Mouse (Mus musculus) MEL (cell line): ENCODE measurements around the gene Pemt. TPM values are rescaled to one million over a fixed set of nuclear protein-coding genes. Genes with fewer than 3 reads are reported as not detected.

ENCODE experiments used
- DNase-seq: peaks from one replicate; pipeline ENCODE4 v3.0.0; 2011; ENCODE audit warnings: low read depth, low spot score
- H3K27ac ChIP-seq: 2 replicates; pipeline ENCODE4 v1.5.1; 2012; ENCODE audit warnings: low read depth, mild to moderate bottlenecking, control low read depth, low read length, moderate library complexity; ENCODE audit not compliant: control insufficient read depth
- H3K27me3 ChIP-seq, 2 experiments: fragments of 150-350 bp in 1 of 2; sonication (generic) in 1 of 2; 2 replicates each; pipeline ENCODE4 v1.6.1; 2012; ENCODE audit warnings: low read length in 2 of 2, mild to moderate bottlenecking in 2 of 2, improper control_type of control experiment in 1 of 2, moderate library complexity in 1 of 2; ENCODE audit not compliant: insufficient read depth in 2 of 2, control insufficient read depth in 1 of 2
- H3K36me3 ChIP-seq, 2 experiments: 2 replicates each; pipeline ENCODE4 v1.6.1; 2012 to 2014; ENCODE audit warnings: low read length in 2 of 2, improper control_type of control experiment in 1 of 2, inconsistent platforms in 1 of 2, mild to moderate bottlenecking in 1 of 2; ENCODE audit not compliant: insufficient read depth in 2 of 2, control insufficient read depth in 1 of 2
- H3K4me1 ChIP-seq, 2 experiments: fragments of 150-350 bp in 1 of 2; sonication (generic) in 1 of 2; 2 replicates each; pipeline ENCODE4 v1.6.1; 2012; ENCODE audit warnings: low read length in 2 of 2, improper control_type of control experiment in 1 of 2, mild to moderate bottlenecking in 1 of 2; ENCODE audit not compliant: insufficient read depth in 2 of 2, control insufficient read depth in 1 of 2
- H3K4me3 ChIP-seq, 2 experiments: fragments of 150-350 bp in 1 of 2; sonication (generic) in 1 of 2; 2 replicates each; pipeline ENCODE4 v1.5.1; 2012; ENCODE audit warnings: low read depth in 2 of 2, low read length in 2 of 2, mild to moderate bottlenecking in 2 of 2, moderate library complexity in 2 of 2, control low read depth in 1 of 2, improper control_type of control experiment in 1 of 2; ENCODE audit not compliant: control insufficient read depth in 1 of 2, insufficient read depth in 1 of 2
- H3K79me2 ChIP-seq: 2 replicates; pipeline ENCODE4 v1.6.1; 2012; ENCODE audit warnings: mild to moderate bottlenecking, low read length, moderate library complexity; ENCODE audit not compliant: control insufficient read depth, poor library complexity, insufficient read depth
- H3K9ac ChIP-seq: 2 replicates; pipeline ENCODE4 v1.6.1; 2012; ENCODE audit warnings: low read depth, mild to moderate bottlenecking, control low read depth, low read length, moderate library complexity; ENCODE audit not compliant: control insufficient read depth, poor library complexity, severe bottlenecking
- H3K9me3 ChIP-seq: fragments of 150-350 bp; sonication (generic); replicated peaks from 2 replicates; pipeline ENCODE4 v1.6.1; 2012; ENCODE audit warnings: mild to moderate bottlenecking, low read length, improper control_type of control experiment, moderate library complexity; ENCODE audit not compliant: insufficient read depth
- CTCF ChIP-seq, 3 experiments: IDR thresholded peaks in 2 of 3; conservative IDR thresholded peaks in 1 of 3; 2 replicates each; pipeline ENCODE4 v1.5.1; 2011 to 2012; ENCODE audit warnings: low read length in 3 of 3, low read depth in 2 of 3, mild to moderate bottlenecking in 2 of 3, improper control_type of control experiment in 1 of 3, inconsistent platforms in 1 of 3, mixed read lengths in 1 of 3, moderate library complexity in 1 of 3; ENCODE audit not compliant: control insufficient read depth in 1 of 3, insufficient read depth in 1 of 3, poor library complexity in 1 of 3, severe bottlenecking in 1 of 3
- GABPA ChIP-seq: IDR thresholded peaks from 2 replicates; pipeline ENCODE4 v1.6.1; 2012; ENCODE audit warnings: low read depth, mild to moderate bottlenecking, inconsistent platforms, low read length, improper control_type of control experiment, moderate library complexity
- JUND ChIP-seq: IDR thresholded peaks from 2 replicates; pipeline ENCODE4 v1.6.1; 2011; ENCODE audit warnings: low read depth, mild to moderate bottlenecking, improper control_type of control experiment, low read length
- MAX ChIP-seq: IDR thresholded peaks from 2 replicates; pipeline ENCODE4 v1.6.1; 2011; ENCODE audit warnings: low read length, improper control_type of control experiment
- MAZ ChIP-seq: IDR thresholded peaks from 2 replicates; pipeline ENCODE4 v1.6.1; 2012; ENCODE audit warnings: low read depth, mild to moderate bottlenecking, inconsistent platforms, low read length, improper control_type of control experiment
- MYC ChIP-seq: IDR thresholded peaks from 2 replicates; pipeline ENCODE4 v1.6.1; 2011; ENCODE audit warnings: low read depth, mild to moderate bottlenecking, low read length, improper control_type of control experiment, moderate library complexity
- POLR2A ChIP-seq, 2 experiments: IDR thresholded peaks; 2 replicates each; pipeline ENCODE4 v1.6.1; 2011 to 2012; ENCODE audit warnings: low read length in 2 of 2, mild to moderate bottlenecking in 2 of 2, control low read depth in 1 of 2, improper control_type of control experiment in 1 of 2, low read depth in 1 of 2, moderate library complexity in 1 of 2; ENCODE audit not compliant: control insufficient read depth in 1 of 2, insufficient read depth in 1 of 2, poor library complexity in 1 of 2
- RAD21 ChIP-seq: IDR thresholded peaks from 2 replicates; pipeline ENCODE4 v1.6.1; 2011; ENCODE audit warnings: mild to moderate bottlenecking, low read depth, low read length, improper control_type of control experiment
- SIN3A ChIP-seq: IDR thresholded peaks from 2 replicates; pipeline ENCODE4 v1.6.1; 2012; ENCODE audit warnings: low read length, improper control_type of control experiment, inconsistent platforms
- SMC3 ChIP-seq: IDR thresholded peaks from 2 replicates; pipeline ENCODE4 v1.6.1; 2011; ENCODE audit warnings: low read depth, low read length, improper control_type of control experiment
- TBP ChIP-seq: IDR thresholded peaks from 2 replicates; pipeline ENCODE4 v1.8.0; 2011; ENCODE audit warnings: low read depth, low read length, improper control_type of control experiment
- TCF12 ChIP-seq: IDR thresholded peaks from 2 replicates; pipeline ENCODE4 v1.6.1; 2014; ENCODE audit warnings: low read depth, mild to moderate bottlenecking, inconsistent platforms, low read length, improper control_type of control experiment, moderate library complexity
- UBTF ChIP-seq: IDR thresholded peaks from 2 replicates; pipeline ENCODE4 v1.6.1; 2012; ENCODE audit warnings: low read depth, mild to moderate bottlenecking, inconsistent platforms, low read length, improper control_type of control experiment, moderate library complexity, borderline replicate concordance; ENCODE audit not compliant: insufficient read depth
- USF1 ChIP-seq: IDR thresholded peaks from 2 replicates; pipeline ENCODE4 v1.6.1; 2014; ENCODE audit warnings: low read depth, mild to moderate bottlenecking, inconsistent platforms, low read length, improper control_type of control experiment, moderate library complexity
- polyA plus RNA-seq, 2 experiments: library from polyadenylated mRNA; stranded (reverse) in 1 of 2; unstranded in 1 of 2; fragments of >175 nt in 1 of 2; fragments of >200 nt in 1 of 2; gene quantifications; 2 replicates each; pipeline versions ENCODE4 v1.2.1 to v1.2.4; 2012; ENCODE audit warnings: low replicate concordance in 2 of 2, low read depth in 1 of 2; ENCODE audit not compliant: insufficient read length in 2 of 2, insufficient read depth in 1 of 2, missing spikeins in 1 of 2
- total RNA-seq: library from RNA; depleted of rRNA; stranded (reverse); fragments of 300-350 nt; gene quantifications from 2 replicates; pipeline ENCODE4 v1.2.3, GENCODE M21; 2012

The Pemt gene
- total and polyA plus RNA-seq, 3 experiments = 26.1 to 27.9 TPM; not detected in 1

DNA sequence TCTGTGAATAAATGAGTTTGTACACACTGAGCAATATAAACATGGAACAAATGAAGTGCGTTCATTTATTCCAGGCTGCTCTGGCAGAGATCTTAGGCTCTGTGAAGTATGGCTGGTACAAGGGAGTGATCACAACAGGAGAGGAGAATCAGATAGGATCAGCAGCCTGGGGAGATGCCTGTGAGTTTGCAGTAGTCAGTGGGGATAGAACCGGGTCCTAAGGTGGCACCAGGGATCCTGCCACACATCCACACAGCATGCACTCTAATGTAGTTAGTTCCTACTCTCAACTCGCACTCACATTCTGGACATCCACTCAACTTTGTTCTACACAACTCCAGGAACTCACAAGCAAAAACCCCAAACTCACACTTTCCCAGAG, 622 bp downstream of the Pemt start:
- DNase-seq = no peak
- TF ChIP-seq MAZ (0 out of 2 replicates have a peak, but pooled peaks have one; percentile 4), TBP (no peak)
- no peaks in the 10 kb centered on the region for H3K9me3 ChIP-seq
- H3K9ac ChIP-seq = peak overlapping the region; percentile 71
- H3K79me2 ChIP-seq = peaks cover 2% of the 10 kb centered on the region; the same call in 1 of the 2 replicates
- no peaks in the 10 kb centered on the region; a peak in 2 of 4 replicates for H3K27me3 ChIP-seq
- H3K4me3 ChIP-seq = peak overlapping the region; percentile 73 to 88
- H3K36me3 ChIP-seq = peaks cover 0 to 6% of the 10 kb centered on the region in 2 experiments; a peak in 2 of 4 replicates
- peaks cover 5 to 7% of the 10 kb centered on the region in 2 experiments for H3K4me1 ChIP-seq
- H3K27ac ChIP-seq = peak overlapping the region; percentile 78

DNA sequence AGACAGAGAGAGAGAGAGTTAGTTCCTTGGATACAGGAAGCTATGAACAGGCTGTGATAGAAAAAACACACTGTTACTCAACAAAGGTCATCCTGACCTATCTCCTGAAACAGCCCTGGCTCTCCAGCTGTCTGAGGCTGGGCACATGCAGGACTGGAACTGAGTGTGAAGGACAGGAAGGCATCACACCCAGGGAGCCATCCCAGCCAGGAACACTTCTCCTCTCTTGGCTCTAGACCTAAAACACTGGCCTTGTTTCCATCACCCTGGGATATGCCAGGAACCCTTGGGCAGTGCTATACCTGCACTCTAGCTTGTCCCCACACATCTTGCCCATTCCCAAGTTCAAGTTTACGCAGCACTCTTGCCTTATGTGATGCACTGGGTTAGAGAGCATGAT, 1.5 kb downstream of the Pemt start:
- peaks cover 5 to 7% of the 10 kb centered on the region in 2 experiments for H3K4me1 ChIP-seq
- H3K9ac ChIP-seq = no peak overlapping the region
- DNase-seq = no peak
- H3K4me3 ChIP-seq = no peak overlapping the region
- peaks cover 2% of the 10 kb centered on the region; the same call in 1 of the 2 replicates for H3K79me2 ChIP-seq
- H3K27me3 ChIP-seq = no peaks in the 10 kb centered on the region
- TF ChIP-seq MAX (no peak), SMC3 (no peak), GABPA (no peak), TCF12 (no peak), UBTF (no peak), JUND (no peak), SIN3A (no peak)
- no peaks in the 10 kb centered on the region for H3K9me3 ChIP-seq
- H3K36me3 ChIP-seq = peaks cover 0 to 6% of the 10 kb centered on the region in 2 experiments; a peak in 2 of 4 replicates
- H3K27ac ChIP-seq = no peak overlapping the region

DNA sequence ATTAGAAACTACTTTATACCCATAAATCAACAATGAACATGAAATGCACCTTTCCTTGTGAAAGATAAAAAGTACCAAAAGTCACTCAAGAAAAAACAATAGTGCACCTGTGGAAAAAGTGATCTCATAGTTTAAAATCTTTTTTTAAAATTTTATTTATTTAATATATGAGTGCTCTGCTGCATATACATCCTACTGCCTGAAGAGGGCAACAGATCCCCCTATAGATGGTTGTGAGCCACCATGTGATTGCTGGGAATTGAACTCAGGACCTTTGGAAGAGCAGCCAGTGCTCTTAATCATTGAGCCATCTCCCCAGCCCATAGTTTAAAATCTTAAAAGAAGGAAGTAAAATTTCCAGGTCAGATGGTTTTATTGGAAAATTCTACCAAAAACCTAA, 4.0 kb downstream of the Pemt start:
- H3K9ac ChIP-seq = no peak overlapping the region
- peaks cover 2% of the 10 kb centered on the region; the same call in 1 of the 2 replicates for H3K79me2 ChIP-seq
- H3K36me3 ChIP-seq = peaks cover 0 to 6% of the 10 kb centered on the region in 2 experiments; a peak in 2 of 4 replicates
- H3K4me1 ChIP-seq = peaks cover 5 to 7% of the 10 kb centered on the region in 2 experiments
- 0 out of 2 replicates have a peak, but pooled peaks have one; percentile 54 for TF ChIP-seq MYC
- peak; percentile 19 to 29 (median 28); a peak in 4 of 6 replicates for TF ChIP-seq CTCF (IDR thresholded peaks at IDR 0.05 in 2 of 3, conservative IDR thresholded peaks at IDR 0.05 in 1 of 3; ENCODE audit: control insufficient read depth in 1 of 3, insufficient read depth in 1 of 3, low read depth in 2 of 3, low read length in 3 of 3, poor library complexity in 1 of 3, severe bottlenecking in 1 of 3)
- 0 out of 2 replicates have a peak, but pooled peaks have one; percentile 14 for TF ChIP-seq SMC3
- peak; percentile 29; the same call in 1 of the 2 replicates for TF ChIP-seq USF1
- TF ChIP-seq POLR2A (IDR thresholded peaks at IDR 0.05; ENCODE audit: control insufficient read depth in 1 of 2, insufficient read depth in 1 of 2, low read depth in 1 of 2, low read length in 2 of 2, poor library complexity in 1 of 2) = no peak
- peak; percentile 28 for TF ChIP-seq RAD21
- no peak overlapping the region for H3K4me3 ChIP-seq
- no peaks in the 10 kb centered on the region for H3K9me3 ChIP-seq
- DNase-seq = peak; percentile 31
- H3K27me3 ChIP-seq = no peaks in the 10 kb centered on the region
- H3K27ac ChIP-seq = no peak overlapping the region
